Mouse (Mus musculus) kidney, postnatal 0 days (tissue): ENCODE measurements at regions not wholly inside any gene's neighbourhood (a gene's known extent, or its start where the extent isn't known, plus 50 kb on each side); places are given as distances from the start of the nearest gene placed in this dataset.

Experiments used
- ATAC-seq: fragments of 200-750 bp; cut with Nextera tagmentation; replicated peaks from 2 replicates; pipeline ENCODE4 v1.8.0; 2017; ENCODE audit warnings: low read depth, moderate number of reproducible peaks, moderate TSS enrichment, moderate library complexity; ENCODE audit not compliant: low FRiP score
- DNase-seq: peaks from one replicate; pipeline ENCODE4 v3.0.0-alpha.2; 2016; ENCODE audit warnings: low spot score
- H3K27ac ChIP-seq: fragments of 300-500 bp; sonication (generic); 2 replicates; pipeline ENCODE4 v1.5.1; 2014; ENCODE audit warnings: mild to moderate bottlenecking
- H3K27me3 ChIP-seq: fragments of 300-500 bp; sonication (generic); 2 replicates; pipeline ENCODE4 v1.6.1; 2014; ENCODE audit warnings: low read length, mixed read lengths; ENCODE audit not compliant: insufficient read depth
- H3K36me3 ChIP-seq: fragments of 300-500 bp; sonication (generic); 2 replicates; pipeline ENCODE4 v1.6.1; 2014; ENCODE audit warnings: low read length, mixed read lengths; ENCODE audit not compliant: insufficient read depth
- H3K4me1 ChIP-seq: fragments of 300-500 bp; sonication (generic); replicated peaks from 2 replicates; pipeline ENCODE4 v1.6.1; 2014; ENCODE audit warnings: antibody characterized with exemption, low read length, mixed read lengths; ENCODE audit not compliant: insufficient read depth
- H3K4me2 ChIP-seq: fragments of 300-500 bp; sonication (generic); 2 replicates; pipeline ENCODE4 v1.6.1; 2014; ENCODE audit warnings: mild to moderate bottlenecking, low read length, moderate library complexity, mixed read lengths
- H3K4me3 ChIP-seq: fragments of 300-500 bp; sonication (generic); replicated peaks from 2 replicates; pipeline ENCODE4 v1.5.1; 2014; ENCODE audit warnings: low read depth, low read length
- H3K9ac ChIP-seq: fragments of 300-500 bp; sonication (generic); 2 replicates; pipeline ENCODE4 v1.6.1; 2014; ENCODE audit warnings: low read depth, low read length
- H3K9me3 ChIP-seq: fragments of 300-500 bp; sonication (generic); replicated peaks from 2 replicates; pipeline ENCODE4 v1.6.1; 2016; ENCODE audit warnings: low read length, inconsistent platforms, mixed read lengths
- CTCF ChIP-seq: IDR thresholded peaks from 2 replicates; pipeline ENCODE4 v1.5.1; 2016; ENCODE audit warnings: antibody characterized with exemption, low read depth, mild to moderate bottlenecking, moderate library complexity
- WGBS: fragments of 180-500 bp; shearing (Covaris S2); extraction: QIAGEN DNeasy Blood & Tissue Kit; methylation state at CpG from one replicate; pipeline ENCODE4 v1.1.7; 2014; 5-methylcytosine and 5-hydroxymethylcytosine counted together

DNA sequence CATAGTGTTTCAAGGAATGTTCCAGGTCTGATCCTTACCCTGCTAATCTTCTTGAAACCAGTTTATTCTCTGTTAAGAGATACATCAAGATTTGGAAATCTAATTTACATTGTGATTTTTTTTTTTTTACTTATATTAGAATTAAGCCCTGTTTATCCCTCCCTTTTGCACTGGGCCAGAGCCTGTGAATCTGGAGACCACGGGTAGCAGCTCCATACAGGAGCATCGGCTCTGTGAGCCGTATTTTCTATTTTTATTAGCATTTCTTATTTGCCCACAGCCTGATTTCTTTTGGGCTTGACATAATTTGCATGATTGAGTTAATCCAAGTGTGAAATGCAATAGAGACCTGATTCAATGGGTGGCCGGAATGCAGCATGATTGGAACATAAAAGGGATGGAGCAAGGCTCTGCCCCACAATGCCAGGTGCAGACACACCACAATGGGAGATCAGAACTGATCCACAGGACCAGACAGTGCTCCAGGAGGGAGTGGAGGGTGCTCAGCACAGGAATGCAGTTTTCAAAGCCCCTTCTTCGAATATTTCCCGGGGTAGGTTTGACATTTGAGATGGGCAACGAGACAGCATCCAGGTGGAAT lies 67.9 kb upstream of the Mrps9 start:
- Histone ChIP-seq H3K27ac (no peak overlapping the region), H3K36me3 (no peaks in the 10 kb centered on the region), H3K9me3 (no peaks in the 10 kb centered on the region), H3K4me1 (no peaks in the 10 kb centered on the region; the same call in 1 of the 2 replicates), H3K4me2 (no peak overlapping the region), H3K4me3 (no peak overlapping the region), H3K27me3 (no peaks in the 10 kb centered on the region), H3K9ac (no peak overlapping the region)
- 69% methylated on average over 7 of the region's 7 CpGs for WGBS
- ATAC-seq (no peak), DNase-seq (no peak)
- TF ChIP-seq CTCF: no peak

DNA sequence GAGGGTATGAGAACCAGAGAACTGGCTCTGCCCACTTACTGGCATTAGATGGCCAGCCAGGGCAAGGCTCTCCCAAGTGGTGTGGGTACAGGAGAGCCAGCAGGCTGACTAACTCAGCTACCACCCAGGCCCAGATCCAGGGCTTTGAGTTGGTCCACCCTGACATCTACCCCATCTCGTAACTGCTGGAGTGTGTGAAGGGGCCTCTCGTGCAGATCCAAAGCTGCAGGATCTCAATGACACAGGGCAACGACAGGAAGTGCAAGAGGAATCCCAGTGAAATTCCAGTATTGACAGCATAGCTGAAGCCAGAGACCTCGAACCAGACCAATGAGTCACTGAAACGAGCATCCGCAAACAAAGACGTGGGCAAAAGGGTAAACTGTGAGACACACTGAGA lies 63.8 kb upstream of the Mrps9 start:
- Histone ChIP-seq H3K27ac (no peak overlapping the region), H3K36me3 (no peaks in the 10 kb centered on the region), H3K4me2 (no peak overlapping the region), H3K9ac (no peak overlapping the region), H3K9me3 (no peaks in the 10 kb centered on the region), H3K27me3 (no peaks in the 10 kb centered on the region), H3K4me3 (no peak overlapping the region), H3K4me1 (no peaks in the 10 kb centered on the region; the same call in 1 of the 2 replicates)
- DNase-seq: no peak
- WGBS: 36% methylated on average over 7 of the region's 7 CpGs
- TF ChIP-seq CTCF: no peak
- ATAC-seq: no peak; the same call in 1 of the 2 replicates

DNA sequence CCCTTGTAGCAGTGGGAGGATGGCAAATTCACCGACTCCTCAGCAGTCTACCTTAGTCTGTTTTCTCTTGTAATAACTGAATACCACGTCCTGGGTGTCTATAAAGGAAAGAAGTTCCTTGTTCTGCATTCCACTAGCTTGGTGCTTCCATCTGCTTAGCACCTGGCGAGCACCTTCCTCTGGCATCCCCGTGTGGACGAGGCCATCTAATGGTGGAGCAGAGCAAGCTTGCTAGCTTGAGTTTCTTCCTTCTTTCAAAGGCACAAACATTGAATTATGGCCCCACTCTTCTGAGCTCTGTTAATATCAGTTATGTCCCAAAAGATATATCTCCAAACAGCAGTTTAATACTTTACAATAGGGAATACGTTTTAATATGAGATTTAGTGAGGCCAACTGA lies 62.6 kb upstream of the Mrps9 start:
- 73% methylated on average over 6 of the region's 6 CpGs for WGBS
- H3K9me3 ChIP-seq: no peaks in the 10 kb centered on the region
- no peak overlapping the region for H3K9ac ChIP-seq
- H3K4me3 ChIP-seq: no peak overlapping the region
- no peaks in the 10 kb centered on the region; the same call in 1 of the 2 replicates for H3K4me1 ChIP-seq
- H3K27me3 ChIP-seq: no peaks in the 10 kb centered on the region
- peak; percentile 46; the same call in 1 of the 2 replicates for TF ChIP-seq CTCF
- no peaks in the 10 kb centered on the region for H3K36me3 ChIP-seq
- no peak for DNase-seq
- ATAC-seq: no peak
- H3K27ac ChIP-seq: no peak overlapping the region
- no peak overlapping the region for H3K4me2 ChIP-seq
